Mouse (Mus musculus) left cerebral cortex, adult 9 months (tissue): ENCODE measurements around the gene Fam129b.
A peak's percentile ranks its signal among the peaks of the same experiment; 100 is the strongest.

Source experiments
- DNase-seq, 2 experiments: peaks; one replicate each; pipeline ENCODE4 v3.0.0; 2022; ENCODE audit warnings: low spot score in 2 of 2

Fam129b gene

GRCm38 (mm10) chr2:32964659-32965457 is 88.9 kb downstream of the Fam129b start:
- DNase-seq: no peak

DNA sequence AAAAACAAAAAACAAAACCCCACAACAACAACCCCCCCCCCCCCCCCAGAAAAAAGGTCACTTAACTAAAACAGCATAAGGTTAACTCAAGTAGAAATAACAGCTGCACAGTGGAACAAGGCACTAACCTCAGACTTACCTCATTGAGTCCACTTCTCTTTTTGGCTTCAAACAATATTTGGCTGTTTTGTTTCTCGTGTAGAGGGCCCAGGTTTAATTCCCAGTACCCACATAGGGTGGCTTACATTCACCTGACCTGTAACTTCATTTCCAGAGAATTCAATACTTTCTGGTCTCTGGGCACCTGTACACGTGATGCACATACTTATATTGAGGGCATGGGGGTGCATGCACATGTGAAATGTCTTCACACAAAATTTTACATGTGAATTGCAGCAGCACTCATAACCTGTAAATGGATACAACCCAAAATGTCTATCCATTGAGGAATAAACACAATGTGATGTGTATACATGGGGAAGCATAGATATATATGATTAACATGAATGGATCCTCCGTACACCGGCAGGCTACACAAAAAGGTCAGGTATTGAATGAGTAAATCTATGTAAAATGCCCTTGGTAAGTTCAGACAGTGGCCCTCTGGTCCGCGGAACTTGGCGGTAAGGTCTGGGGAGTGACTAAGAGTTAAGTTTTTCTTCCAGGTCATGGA is 89.7 kb downstream of the Fam129b start:
- no peak for DNase-seq

GRCm38 (mm10) chr2:32966184-32966688 is 90.3 kb downstream of the Fam129b start:
- no peak for DNase-seq

DNA sequence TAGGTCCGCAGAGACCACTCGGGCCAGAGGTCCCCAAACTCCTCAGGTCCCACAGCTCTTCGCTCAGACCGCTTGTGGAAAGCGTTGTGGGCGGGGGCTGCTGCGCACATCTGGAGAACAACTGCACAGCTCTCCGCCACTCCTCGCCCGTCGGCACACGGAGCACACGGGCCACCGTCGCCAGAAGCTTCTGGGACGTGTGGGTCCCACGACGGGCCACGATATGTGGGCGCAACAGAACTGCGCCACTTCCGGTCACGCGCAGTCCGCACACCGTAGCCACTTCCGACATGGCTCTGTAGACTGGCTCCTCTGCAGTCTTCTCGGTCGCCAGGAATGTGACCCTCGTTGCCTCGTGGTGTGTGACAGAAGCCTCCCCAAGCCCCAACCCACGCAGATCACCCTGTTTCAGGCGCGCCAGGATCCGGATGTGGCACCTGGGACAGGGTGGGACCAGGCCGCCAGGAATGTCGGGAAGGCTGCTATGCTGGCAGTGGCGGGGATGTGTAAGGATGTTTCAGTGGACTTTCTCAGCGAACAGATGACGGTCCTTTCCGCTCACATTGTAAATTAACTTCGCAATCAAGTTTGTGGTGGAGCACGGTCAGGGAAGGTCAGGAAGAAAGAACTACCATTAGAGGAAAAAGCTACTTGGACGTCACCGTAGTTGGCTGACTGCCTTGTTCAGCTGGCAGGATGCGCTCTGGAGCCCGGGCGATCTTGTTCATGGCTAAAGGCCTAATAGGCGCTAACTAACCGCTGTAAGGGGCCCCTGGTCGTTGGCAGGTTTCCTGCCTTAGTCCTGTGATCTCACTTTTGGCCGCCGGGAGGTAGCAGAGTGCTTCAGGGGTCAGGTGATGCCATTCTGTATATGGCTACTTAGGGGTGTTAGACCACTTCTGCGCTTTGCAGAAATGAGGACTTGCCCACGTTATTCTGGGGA is 91.0 kb downstream of the Fam129b start:
- DNase-seq: peak; percentile 76 to 88

DNA sequence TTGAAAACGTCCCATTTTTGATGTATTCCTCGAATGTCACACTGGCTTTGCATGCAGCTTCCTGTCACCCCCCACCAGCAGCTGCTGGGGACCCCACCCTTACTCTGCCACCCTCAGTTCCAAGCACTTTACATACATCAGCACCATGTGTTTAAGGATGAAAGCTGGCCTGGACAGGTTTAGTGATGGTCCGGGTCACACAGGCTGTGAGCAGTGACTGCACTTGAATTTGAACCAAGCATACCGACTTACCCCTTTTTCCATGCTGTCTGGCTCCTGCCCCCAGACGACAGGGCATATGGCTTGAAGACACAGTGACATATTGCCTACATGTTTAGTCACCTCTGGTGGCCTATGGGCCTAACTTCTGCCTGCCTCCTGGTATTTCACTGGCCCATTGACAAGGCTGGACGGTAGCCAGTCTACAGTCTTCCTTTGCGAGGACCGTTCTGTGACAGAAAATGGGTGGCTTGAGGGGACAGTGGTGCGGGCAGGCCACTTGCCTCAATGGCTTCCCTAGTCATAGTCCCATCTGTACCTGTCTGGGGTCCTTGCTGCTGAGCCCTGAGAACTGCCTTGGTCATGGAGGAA is 92.2 kb downstream of the Fam129b start:
- no peak for DNase-seq

- DNase-seq: no peak
These were observed 93.4 kb downstream of the Fam129b start for GRCm38 (mm10) chr2:32969326-32969725.

DNA sequence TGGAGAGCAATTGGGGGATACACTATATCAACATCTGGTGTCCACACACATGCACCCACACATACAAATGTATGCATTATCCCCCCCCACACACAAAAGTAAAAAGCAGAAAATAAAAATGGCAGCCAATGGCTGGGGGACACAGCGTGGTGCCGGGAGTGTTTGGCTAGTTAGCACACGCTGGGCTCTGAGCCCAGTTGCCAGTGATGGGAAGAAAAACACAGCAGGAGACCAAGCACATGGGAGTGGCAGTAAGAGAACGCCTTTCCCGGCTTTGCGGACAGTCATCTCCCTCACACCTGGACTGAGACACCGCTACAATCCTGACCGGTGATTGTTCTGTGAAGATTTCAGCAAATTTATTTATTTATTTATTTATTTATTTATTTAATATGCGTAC is 95.3 kb downstream of the Fam129b start:
- DNase-seq: no peak

- no peak for DNase-seq
These were observed 98.3 kb downstream of the Fam129b start for GRCm38 (mm10) chr2:32974216-32974615.
